In the genomic region with DNA sequence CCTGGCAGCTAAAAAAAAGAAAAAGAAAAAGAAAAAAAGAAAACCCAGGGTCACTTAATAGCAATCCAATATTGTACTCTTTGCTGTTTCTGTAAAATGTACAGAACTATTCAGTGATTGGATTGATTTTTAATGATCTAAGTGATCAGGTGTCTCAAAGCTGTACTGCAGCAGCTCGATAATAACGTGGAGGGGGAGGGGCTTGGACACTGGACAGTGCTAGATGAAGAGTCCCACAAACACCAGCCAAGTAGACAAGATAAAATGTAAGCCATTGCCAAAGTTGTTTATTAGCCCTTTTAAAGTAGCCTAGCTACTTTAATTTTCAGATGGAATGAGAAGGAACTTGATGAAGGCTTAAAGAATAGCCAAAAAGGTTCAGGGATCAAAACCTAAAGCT, we compare ENCODE assay signal across 13 mouse cellular contexts.
"Had no signal": no experiment of that assay in that cellular context is flagged by ENCODE, and none has a peak within 500 bp of the region (broad histone marks: within the 10 kb centered on the region; RNA-seq: fewer than 3 reads in every experiment).

No protein-coding gene starts in this region.

- H3K4me1 ChIP-seq: limb, embryonic 13.5 days; liver, embryonic 12.5 days; neural tube, embryonic 15.5 days had no signal

- H3K4me2 ChIP-seq: limb, embryonic 13.5 days; liver, embryonic 12.5 days; lung, embryonic 14.5 days; neural tube, embryonic 15.5 days had no signal

- ATAC-seq: hindbrain, postnatal 0 days; liver, embryonic 12.5 days had no signal

- H3K27ac ChIP-seq: hindbrain, postnatal 0 days; kidney, postnatal 0 days; layer of hippocampus, adult 2 months; limb, embryonic 13.5 days; liver, embryonic 12.5 days; neural tube, embryonic 15.5 days; stomach, postnatal 0 days had no signal

- H3K9me3 ChIP-seq: liver, embryonic 12.5 days; neural tube, embryonic 15.5 days had no signal

- H3K4me3 ChIP-seq: layer of hippocampus, adult 2 months; limb, embryonic 13.5 days; liver, embryonic 12.5 days; myocyte; neural tube, embryonic 15.5 days had no signal

- H3K36me3 ChIP-seq: limb, embryonic 13.5 days; liver, embryonic 12.5 days; neural tube, embryonic 15.5 days had no signal

- DNase-seq: left cerebral cortex, postnatal 4 days; lung, postnatal 14 days; midbrain, embryonic 14.5 days; thymus, postnatal 14 days had no signal

- H3K9ac ChIP-seq: limb, embryonic 13.5 days; liver, embryonic 12.5 days; lung, embryonic 14.5 days; neural tube, embryonic 15.5 days had no signal

- H3K27me3 ChIP-seq: limb, embryonic 13.5 days; liver, embryonic 12.5 days; neural tube, embryonic 15.5 days had no signal
